Mouse (Mus musculus) thymus, postnatal 10 days (tissue): ENCODE measurements around the gene Nkd2.
A peak's percentile ranks its signal among the peaks of the same experiment; 100 is the strongest.

ENCODE experiments used
- DNase-seq, 2 experiments: peaks; one replicate each; pipeline ENCODE4 v3.0.0; 2021; ENCODE audit warnings: low spot score in 2 of 2

The Nkd2 gene

GRCm38 (mm10) chr13:73816338-73816737 is 31.1 kb downstream of the Nkd2 start:
- DNase-seq = no peak

- DNase-seq = no peak
Measured at GRCm38 (mm10) chr13:73814181-73814580, 33.2 kb downstream of the Nkd2 start.

DNA sequence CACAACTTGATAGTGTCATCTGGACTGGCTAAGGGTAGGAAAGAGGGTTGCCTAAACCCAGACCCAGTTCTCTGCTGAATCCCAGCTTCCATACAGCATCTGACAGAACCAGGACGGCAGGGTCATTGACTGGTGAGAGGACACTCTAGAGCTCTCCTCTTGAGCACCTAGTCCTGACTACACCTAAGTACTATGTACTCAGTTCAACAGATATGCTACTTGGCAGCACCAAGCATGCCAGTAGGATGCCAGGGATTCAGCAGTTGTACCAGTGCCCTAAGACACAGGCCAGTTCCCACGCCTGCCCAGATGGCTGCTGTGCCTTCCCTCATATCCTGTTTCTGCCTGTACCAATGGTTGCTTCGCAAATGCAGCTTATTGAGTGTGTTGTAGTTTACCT is 34.5 kb downstream of the Nkd2 start:
- DNase-seq = no peak

DNA sequence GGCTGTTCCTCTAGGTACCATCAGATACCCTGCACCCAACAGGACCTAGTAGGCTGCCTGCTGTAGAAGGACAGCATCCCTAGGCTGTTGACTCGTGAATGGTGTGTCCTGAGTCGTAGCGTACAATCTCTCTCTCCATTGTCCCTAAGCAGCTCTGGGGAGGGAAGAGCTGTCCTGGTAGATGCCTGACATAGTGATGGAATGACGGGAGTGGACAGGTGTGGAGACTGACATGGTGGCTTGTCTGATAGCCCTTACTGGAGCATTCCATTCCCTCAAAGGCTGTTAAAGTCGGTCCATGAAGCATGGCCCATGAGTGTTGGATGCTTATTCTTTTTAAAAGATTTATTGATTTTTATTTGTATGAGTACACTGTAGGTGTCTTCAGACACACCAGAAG is 42.5 kb downstream of the Nkd2 start:
- no peak for DNase-seq

DNA sequence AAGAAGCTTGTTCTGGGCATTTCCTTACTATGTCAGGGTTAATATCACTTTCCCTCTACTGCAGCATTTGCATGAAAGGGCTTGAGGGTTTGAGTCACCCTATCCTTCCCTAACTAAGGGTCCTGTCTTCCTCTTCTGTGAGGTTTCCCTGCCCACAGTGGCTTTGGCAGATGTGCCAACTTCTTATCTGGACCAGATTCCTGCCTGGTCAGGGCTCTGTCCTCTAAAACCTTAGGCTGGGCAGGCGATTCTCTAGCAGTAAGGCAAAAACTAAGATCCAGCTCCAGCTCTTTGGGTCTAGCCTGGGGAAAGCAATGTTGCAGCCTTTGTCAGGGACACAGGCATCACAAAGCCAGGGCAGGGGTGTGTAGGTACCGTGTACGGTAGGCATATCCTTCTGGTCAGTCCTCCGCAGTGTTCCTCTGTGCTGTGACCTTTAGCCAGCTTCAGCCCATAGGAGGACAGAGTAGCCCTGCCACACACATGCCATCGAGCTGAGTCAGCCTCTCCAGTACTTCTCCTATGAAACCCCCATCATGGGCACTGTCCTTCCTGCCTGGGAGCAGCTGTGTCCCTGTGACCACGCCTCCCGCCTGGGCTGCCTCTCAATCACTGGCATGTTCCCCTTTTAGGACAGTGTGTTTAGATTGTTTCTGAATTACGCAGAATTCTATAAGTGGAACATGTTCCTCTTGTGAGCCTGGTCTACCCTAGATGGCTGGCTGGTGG is 43.8 kb downstream of the Nkd2 start:
- DNase-seq = no peak

GRCm38 (mm10) chr13:73799110-73799509 is 48.3 kb downstream of the Nkd2 start:
- no peak for DNase-seq

GRCm38 (mm10) chr13:73793171-73793570 is 54.3 kb downstream of the Nkd2 start:
- DNase-seq = no peak

GRCm38 (mm10) chr13:73792176-73792575 is 55.3 kb downstream of the Nkd2 start:
- no peak for DNase-seq

DNA sequence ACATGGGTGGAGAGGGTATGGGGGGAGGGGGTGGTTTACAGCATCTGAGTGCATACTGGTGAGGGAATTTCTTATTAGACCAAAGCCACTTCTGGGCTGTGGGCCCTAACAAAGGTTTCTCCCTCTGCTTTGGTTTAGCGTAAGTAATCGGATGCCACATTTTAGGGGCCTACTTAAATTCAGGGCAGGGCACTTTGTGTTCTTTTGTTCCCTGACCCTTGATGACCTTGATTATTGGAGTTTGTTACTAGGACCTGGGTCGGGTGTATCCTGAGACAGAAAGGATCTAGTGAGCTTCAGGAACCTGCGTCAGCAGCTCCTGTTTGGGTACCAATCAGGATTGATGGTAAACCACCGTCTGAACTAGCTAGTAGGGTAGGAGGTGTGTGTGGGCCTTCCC is 64.9 kb downstream of the Nkd2 start:
- DNase-seq = no peak

GRCm38 (mm10) chr13:73777578-73777977 is 69.9 kb downstream of the Nkd2 start:
- no peak for DNase-seq

- DNase-seq = no peak
Measured at GRCm38 (mm10) chr13:73775786-73776185, 71.6 kb downstream of the Nkd2 start.

- no peak for DNase-seq
Measured at GRCm38 (mm10) chr13:73773519-73774205, 73.8 kb downstream of the Nkd2 start.

- DNase-seq = peak; percentile 73 to 76
Measured at GRCm38 (mm10) chr13:73772655-73773054, 74.8 kb downstream of the Nkd2 start.

DNA sequence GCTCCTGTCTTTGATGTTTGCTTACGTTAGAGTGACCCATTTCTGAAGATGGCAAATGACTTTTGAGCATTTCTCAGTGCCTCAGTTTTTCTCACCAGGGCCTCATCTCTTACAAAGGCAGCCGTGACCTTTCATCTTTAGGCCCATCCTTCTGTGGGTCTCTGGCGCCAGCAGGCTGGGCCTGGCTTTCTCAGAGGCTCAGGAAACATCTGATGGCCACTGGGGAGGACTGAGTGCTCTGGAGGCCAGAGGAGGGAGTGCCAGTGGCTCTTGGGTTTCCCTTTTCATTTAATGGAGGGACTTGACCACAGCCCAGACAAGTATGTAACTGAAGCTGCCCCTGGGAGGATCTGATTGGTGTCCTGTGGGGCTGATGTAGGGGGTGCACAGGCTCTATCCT is 76.3 kb downstream of the Nkd2 start:
- DNase-seq = no peak

- no peak for DNase-seq
Measured at GRCm38 (mm10) chr13:73769916-73770682, 77.3 kb downstream of the Nkd2 start.
